Mouse (Mus musculus): Measurements from ENCODE around the gene Pip4k2b. TPM values are rescaled to one million over a fixed set of nuclear protein-coding genes. Genes with fewer than 3 reads are reported as not detected.

Gene Pip4k2b
- total RNA-seq, 2 experiments from 2014 or later, result 33.3 to 38.5 TPM

DNA sequence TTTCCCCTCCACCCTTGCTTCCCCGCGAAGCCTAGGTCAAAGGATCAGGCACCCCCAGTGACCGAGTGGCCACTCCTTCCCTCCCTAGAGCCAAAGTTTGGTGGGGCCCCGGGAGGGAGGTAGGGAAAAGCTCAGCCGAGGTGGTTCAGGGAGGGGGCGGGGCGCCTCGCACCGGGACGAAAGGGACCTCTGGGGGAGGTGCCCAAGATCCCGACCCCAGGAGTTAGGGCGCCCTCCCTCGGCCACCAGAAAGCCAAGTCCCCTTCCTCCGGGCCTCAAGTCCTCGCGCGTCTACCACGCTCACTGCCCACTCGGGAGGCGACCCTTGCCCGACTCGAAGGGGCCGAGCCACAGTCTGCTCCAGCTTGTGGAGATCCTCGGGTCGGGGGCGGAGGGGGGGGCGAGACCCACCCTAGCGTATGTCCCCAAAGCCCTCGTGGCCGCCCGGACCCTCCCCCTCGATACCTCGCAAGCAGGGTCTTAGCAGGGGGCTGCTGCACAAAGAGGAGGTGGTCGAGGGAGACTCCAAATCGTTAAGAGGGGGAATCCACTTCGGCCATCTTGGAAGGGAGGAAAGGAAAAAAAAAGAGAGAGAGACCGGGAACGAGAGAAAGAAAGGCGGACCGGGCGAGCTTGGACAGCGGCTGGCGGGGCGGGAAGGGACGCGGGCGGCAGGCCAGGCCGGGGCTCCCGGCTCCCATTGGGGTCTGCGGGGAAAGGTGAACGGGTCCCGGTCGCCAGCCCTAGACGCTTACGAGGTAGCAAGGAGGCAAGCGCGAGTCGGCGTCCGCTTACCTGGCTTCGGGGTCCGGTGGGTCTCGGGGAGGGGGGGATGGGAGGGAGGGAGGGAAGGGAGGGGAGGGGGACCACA, 45.5 kb downstream of the Pip4k2b start:
- intact Hi-C loops (cut with DNase I; ENCODE audit: low total_unique reads), result no loop called here

GRCm38 (mm10) chr11:97697891-97698529, 46.5 kb downstream of the Pip4k2b start:
- intact Hi-C loops (cut with DNase I; ENCODE audit: low total_unique reads), result no loop called here
- DNase-seq, result no peak

More for the DNA sequence above, 45.5 kb downstream of the Pip4k2b start:
- peak; percentile 80 for DNase-seq

DNA sequence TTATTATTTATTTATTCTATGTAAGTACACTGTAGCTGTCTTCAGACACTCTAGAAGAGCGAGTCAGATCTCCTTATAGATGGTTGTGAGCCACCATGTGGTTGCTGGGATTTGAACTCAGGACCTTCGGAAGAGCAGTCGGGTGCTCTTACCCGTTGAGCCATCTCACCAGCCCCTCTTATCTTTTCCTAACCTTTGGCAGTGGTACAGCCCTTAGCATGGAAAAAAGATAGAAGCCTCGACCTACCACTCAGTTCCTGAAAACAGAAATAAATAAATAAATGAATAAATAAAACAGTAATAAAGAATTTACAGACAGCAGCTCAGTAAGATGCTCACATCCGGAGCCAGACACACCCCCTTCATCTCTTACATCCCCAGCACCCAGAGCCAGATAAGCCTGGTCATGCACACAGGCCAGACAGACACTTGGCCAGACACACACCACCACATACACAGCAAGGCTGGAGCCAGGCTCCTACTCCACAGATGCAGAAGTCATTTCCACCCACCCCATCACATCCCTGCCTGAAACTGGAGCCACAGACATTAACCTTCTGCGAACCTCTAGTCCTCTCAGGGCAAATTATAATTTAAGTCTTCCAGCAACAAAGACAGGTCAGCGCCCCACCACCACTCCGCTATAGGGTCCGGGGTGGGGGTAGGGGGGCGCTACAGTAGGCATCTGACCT, 47.2 kb downstream of the Pip4k2b start:
- intact Hi-C loops (cut with DNase I; ENCODE audit: low total_unique reads), result no loop called here
- DNase-seq, result no peak

- DNase-seq, result no peak
- intact Hi-C loops (cut with DNase I; ENCODE audit: low total_unique reads), result no loop called here
These were observed 47.8 kb downstream of the Pip4k2b start for GRCm38 (mm10) chr11:97696669-97697068.

DNA sequence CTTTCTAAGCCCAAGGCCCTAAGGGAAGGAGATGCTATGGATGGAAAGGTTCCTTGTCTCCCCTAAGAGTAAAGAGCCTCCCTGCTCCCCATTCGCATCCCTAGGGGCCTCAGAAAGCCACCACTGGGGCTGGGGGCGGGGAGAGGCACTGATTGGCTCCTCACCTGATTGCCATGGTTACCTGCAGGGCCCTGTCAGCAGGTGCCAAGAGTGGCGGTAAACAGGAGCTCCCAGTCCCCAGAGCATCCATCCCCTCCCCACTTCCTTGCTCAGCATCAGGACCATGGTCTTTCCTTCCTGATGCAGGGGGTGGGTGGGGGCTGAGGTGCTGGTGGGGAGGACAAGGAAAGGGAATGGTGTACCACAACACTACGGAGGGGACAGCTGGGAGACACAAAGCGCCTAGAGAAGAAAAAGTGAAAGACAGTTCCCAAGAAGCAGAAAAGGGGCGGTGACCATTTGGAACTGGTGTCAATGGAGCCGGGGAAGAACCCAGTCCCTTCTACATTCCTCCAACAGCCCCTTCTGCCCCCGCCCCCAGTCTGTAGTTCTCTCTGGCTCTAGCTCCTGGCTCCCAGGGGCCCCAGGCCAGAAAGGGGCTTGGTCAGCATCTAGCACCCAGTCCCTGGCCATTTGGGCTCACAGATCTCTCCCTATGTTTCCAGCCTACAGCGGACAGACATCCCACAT, 48.6 kb downstream of the Pip4k2b start:
- no peak for DNase-seq
- intact Hi-C loops (cut with DNase I; ENCODE audit: low total_unique reads), result no loop called here

- DNase-seq, result no peak
- intact Hi-C loops (cut with DNase I; ENCODE audit: low total_unique reads), result no loop called here
These were observed 49.4 kb downstream of the Pip4k2b start for GRCm38 (mm10) chr11:97694921-97695711.

- DNase-seq, result no peak
- intact Hi-C loops (cut with DNase I; ENCODE audit: low total_unique reads), result no loop called here
These were observed 50.1 kb downstream of the Pip4k2b start for GRCm38 (mm10) chr11:97694435-97694834.

DNA sequence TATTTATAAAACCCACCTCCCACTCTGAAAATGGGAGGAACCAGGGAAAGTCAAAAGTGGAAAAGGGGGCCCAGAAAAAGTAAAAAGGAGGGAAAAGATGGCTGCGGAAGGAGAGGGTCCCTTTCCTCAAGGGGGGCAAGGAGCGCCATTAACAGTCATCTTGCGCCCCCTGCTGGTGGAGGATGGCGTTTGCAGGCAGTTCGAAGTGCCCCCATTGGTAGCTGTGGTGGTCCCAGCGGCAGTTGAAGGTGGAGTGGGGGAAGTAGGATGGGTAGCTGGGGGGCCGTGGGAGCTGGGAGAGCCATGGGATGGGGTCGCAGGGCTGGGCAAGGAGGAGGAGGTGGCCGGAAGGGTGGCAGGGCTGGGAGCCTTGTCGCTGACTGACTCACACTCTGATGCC, 54.6 kb downstream of the Pip4k2b start:
- DNase-seq, result peak; percentile 57
- intact Hi-C loops (cut with DNase I; ENCODE audit: low total_unique reads), result loop anchor here (2.0 kb wide), 2 partner anchors 43 to 49 kb away; no protein-coding TSS in a partner anchor

DNA sequence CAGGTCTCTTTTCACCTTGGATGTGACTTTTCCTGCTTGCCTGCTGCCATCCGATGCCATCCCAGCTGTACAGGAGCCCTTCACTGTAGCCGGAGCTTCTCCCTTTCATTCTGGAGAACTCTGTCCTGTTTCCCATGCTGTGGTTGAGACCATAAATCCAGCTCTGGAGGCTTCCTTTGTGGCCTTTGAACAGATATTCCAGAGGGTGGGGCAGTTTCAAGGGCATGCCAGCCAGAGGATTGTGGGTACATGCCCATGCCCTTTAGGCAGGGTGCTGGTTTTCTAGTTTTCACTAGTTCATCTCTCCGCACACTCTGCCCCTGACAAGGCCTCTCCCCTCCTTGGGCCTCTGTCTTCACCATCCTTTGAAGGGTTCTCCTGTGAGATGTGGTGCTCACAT, 57.4 kb downstream of the Pip4k2b start:
- intact Hi-C loops (cut with DNase I; ENCODE audit: low total_unique reads), result no loop called here
- DNase-seq, result no peak

DNA sequence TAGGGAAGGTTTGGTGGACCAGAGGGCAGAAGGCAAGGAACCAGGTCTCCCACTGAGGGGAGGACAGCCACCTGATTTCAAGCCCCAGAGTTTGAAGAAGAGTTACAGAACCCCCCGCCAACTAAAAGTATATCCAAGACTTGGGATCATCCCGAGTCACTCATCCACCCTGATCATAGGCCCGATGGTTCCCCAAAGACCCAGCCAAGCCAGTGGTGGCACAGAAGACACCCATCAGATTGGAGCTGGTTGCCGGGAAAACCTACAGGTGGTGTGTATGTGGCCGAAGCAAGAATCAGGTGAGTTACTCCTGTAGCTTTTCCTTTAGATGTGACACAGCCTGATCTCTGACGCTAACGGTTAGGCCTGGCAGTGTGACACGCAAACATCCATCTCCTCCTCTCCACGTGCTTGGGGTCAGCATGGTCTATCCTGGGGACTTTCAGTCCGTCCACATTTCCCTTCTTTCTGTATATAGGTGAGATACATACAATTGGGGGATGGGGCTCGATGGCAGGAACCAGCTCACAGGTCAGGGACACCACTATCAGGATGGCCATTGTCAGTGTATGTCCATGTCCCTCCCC, 58.1 kb downstream of the Pip4k2b start:
- DNase-seq, result no peak
- intact Hi-C loops (cut with DNase I; ENCODE audit: low total_unique reads), result no loop called here

GRCm38 (mm10) chr11:97685613-97686321, 58.7 kb downstream of the Pip4k2b start, which contains the start of gene Cisd3:
TSS of gene Cisd3 (plus strand) at chr11:97685826.
- DNase-seq, result peak; percentile 95
- intact Hi-C loops (cut with DNase I; ENCODE audit: low total_unique reads), result no loop called here

GRCm38 (mm10) chr11:97684766-97685165, 59.7 kb downstream of the Pip4k2b start:
- DNase-seq, result peak; percentile 32
- intact Hi-C loops (cut with DNase I; ENCODE audit: low total_unique reads), result no loop called here

GRCm38 (mm10) chr11:97684063-97684680, 60.3 kb downstream of the Pip4k2b start:
- DNase-seq, result no peak
- intact Hi-C loops (cut with DNase I; ENCODE audit: low total_unique reads), result no loop called here

- DNase-seq, result no peak
- intact Hi-C loops (cut with DNase I; ENCODE audit: low total_unique reads), result no loop called here
These were observed 61.9 kb downstream of the Pip4k2b start for GRCm38 (mm10) chr11:97682504-97683055.

GRCm38 (mm10) chr11:97680430-97680829, 64.1 kb downstream of the Pip4k2b start:
- intact Hi-C loops (cut with DNase I; ENCODE audit: low total_unique reads), result no loop called here
- DNase-seq, result peak; percentile 41

DNA sequence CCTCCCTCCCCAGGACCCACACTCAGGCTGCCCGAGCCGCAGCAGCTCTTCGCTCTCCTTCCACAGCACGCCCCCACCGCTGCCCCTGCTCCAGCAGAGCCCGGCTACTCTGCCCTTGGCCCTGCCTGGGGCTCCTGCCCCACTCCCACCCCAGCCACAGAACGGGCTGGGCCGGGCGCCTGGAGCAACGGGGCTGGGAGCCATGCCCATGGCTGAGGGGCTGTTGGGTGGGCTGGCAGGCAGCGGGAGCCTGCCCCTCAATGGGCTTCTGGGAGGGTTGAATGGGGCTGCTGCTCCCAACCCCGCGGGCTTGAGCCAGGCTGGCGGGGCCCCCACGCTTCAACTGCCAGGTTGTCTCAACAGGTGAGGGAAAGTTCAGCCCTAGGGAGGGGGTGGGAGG, 66.2 kb downstream of the Pip4k2b start:
- DNase-seq, result no peak
- intact Hi-C loops (cut with DNase I; ENCODE audit: low total_unique reads), result no loop called here

DNA sequence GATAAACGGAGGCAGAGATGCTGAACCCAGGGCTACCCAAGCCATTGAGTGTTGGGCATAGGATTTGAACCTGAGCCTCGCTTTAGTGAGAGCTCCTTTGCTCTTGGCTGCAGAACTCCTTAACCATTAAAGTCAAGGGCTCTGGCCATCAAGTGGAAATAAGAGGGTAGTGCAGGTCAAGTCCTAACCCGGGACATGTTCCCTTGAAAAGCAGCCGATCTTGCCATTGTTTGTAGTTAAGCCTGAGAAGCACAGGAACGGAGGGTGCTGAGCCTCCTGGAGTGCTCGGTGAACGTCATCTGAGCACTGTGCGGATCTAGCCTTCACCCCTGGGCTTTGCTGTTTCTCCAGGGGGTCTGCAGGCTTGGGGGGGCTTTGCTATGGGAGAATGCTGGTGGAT, 66.7 kb downstream of the Pip4k2b start:
- intact Hi-C loops (cut with DNase I; ENCODE audit: low total_unique reads), result no loop called here
- no peak for DNase-seq

Measured in gastrocnemius, postnatal 14 days (tissue).